In genomic region chr1:133268503-133268902, GRCm38 (mm10) we compare ENCODE assay signal across 12 mouse cellular contexts. TPM values are rescaled to one million over a fixed set of nuclear protein-coding genes. Genes with fewer than 3 reads are reported as not detected.
A peak's percentile ranks its signal among the peaks of the same experiment; 100 is the strongest.
DNase-seq lines count a peak whose midpoint lies in the region; ATAC-seq and TF ChIP-seq lines count a peak whose summit lies in the region.
"Had no signal": no experiment of that assay in that cellular context is flagged by ENCODE, and none has a peak within 500 bp of the region (broad histone marks: within the 10 kb centered on the region; RNA-seq: fewer than 3 reads in every experiment).

No protein-coding gene starts in this region.

- TF ChIP-seq CTCF in liver, postnatal 0 days (IDR thresholded peaks at IDR 0.05; ENCODE audit: low read depth), result peak; percentile 41

- no peak for TF ChIP-seq EP300 in liver, postnatal 0 days (IDR thresholded peaks at IDR 0.05; ENCODE audit: low read depth)

- H3K4me3 ChIP-seq in heart, embryonic 12.5 days, result no peak overlapping the region
- no peak overlapping the region for H3K4me3 ChIP-seq in heart, embryonic 11.5 days (ENCODE audit: low read depth, low read length)
- H3K4me3 ChIP-seq in forebrain, embryonic 10.5 days, result no peak overlapping the region
- no peak overlapping the region for H3K4me3 ChIP-seq in liver, postnatal 0 days (ENCODE audit: low read depth, low read length)
- H3K4me3 ChIP-seq: limb, embryonic 12.5 days; neural tube, embryonic 12.5 days had no signal

- no peak overlapping the region for H3K4me2 ChIP-seq in heart, embryonic 12.5 days
- no peak overlapping the region for H3K4me2 ChIP-seq in heart, embryonic 11.5 days
- no peak overlapping the region for H3K4me2 ChIP-seq in liver, postnatal 0 days (ENCODE audit: low read depth, low read length)
- H3K4me2 ChIP-seq: limb, embryonic 12.5 days had no signal

- WGBS in heart, embryonic 12.5 days, result 70% methylated on average over 3 of the region's 3 CpGs
- 70% methylated on average over 3 of the region's 3 CpGs for WGBS in heart, embryonic 11.5 days (ENCODE audit: insufficient replicate concordance)
- 60% methylated on average over 3 of the region's 3 CpGs for WGBS in forebrain, embryonic 10.5 days
- WGBS in liver, postnatal 0 days (ENCODE audit: insufficient replicate concordance), result 71% methylated on average over 3 of the region's 3 CpGs

- H3K9ac ChIP-seq in heart, embryonic 12.5 days, result no peak overlapping the region
- H3K9ac ChIP-seq in heart, embryonic 11.5 days (ENCODE audit: low read depth, low read length), result no peak overlapping the region
- no peak overlapping the region for H3K9ac ChIP-seq in liver, postnatal 0 days (replicated peaks)
- H3K9ac ChIP-seq: limb, embryonic 12.5 days had no signal

- DNase-seq in 3T3-L1 (ENCODE audit: low read depth, low spot score), result peak; percentile 34
- DNase-seq in forebrain, embryonic 10.5 days (ENCODE audit: extremely low spot score, low spot score), result no peak
- no peak for DNase-seq in liver, postnatal 0 days
- no peak for DNase-seq in right cerebral cortex, postnatal 4 days
- DNase-seq in kidney, postnatal 25 days, result no peak
- no peak for DNase-seq in left cerebral cortex, adult 11 months (ENCODE audit: low spot score)
- DNase-seq: kidney, adult 18-20 months had no signal

- H3K27me3 ChIP-seq in heart, embryonic 12.5 days (replicated peaks), result no peaks in the 10 kb centered on the region
- H3K27me3 ChIP-seq in heart, embryonic 11.5 days (ENCODE audit: control insufficient read depth, insufficient read depth, low read length), result no peaks in the 10 kb centered on the region
- H3K27me3 ChIP-seq in forebrain, embryonic 10.5 days (ENCODE audit: poor library complexity, severe bottlenecking), result 0 out of 2 replicates have a peak, but pooled peaks cover 3% of the 10 kb centered on the region
- no peaks in the 10 kb centered on the region for H3K27me3 ChIP-seq in liver, postnatal 0 days (ENCODE audit: insufficient read depth, low read length)
- H3K27me3 ChIP-seq: neural tube, embryonic 12.5 days had no signal

- peaks cover 79% of the 10 kb centered on the region for H3K36me3 ChIP-seq in heart, embryonic 12.5 days
- 0 out of 2 replicates have a peak, but pooled peaks cover 2% of the 10 kb centered on the region for H3K36me3 ChIP-seq in heart, embryonic 11.5 days (ENCODE audit: control insufficient read depth, insufficient read depth, low read length)
- H3K36me3 ChIP-seq in forebrain, embryonic 10.5 days (replicated peaks), result peaks cover 75% of the 10 kb centered on the region
- H3K36me3 ChIP-seq in liver, postnatal 0 days (replicated peaks; ENCODE audit: insufficient read depth, low read length), result no peaks in the 10 kb centered on the region; the same call in 1 of the 2 replicates
- H3K36me3 ChIP-seq: limb, embryonic 12.5 days had no signal

- H3K27ac ChIP-seq in heart, embryonic 12.5 days (ENCODE audit: poor library complexity, severe bottlenecking), result peak overlapping the region; percentile 50; the same call in 1 of the 2 replicates
- no peak overlapping the region for H3K27ac ChIP-seq in heart, embryonic 11.5 days (ENCODE audit: low read depth, low read length)
- peak overlapping the region; percentile 81 for H3K27ac ChIP-seq in forebrain, embryonic 10.5 days
- no peak overlapping the region for H3K27ac ChIP-seq in liver, postnatal 0 days (ENCODE audit: low read depth)
- H3K27ac ChIP-seq: limb, embryonic 12.5 days; neural tube, embryonic 12.5 days had no signal

- no peak for ATAC-seq in heart, embryonic 12.5 days (ENCODE audit: insufficient number of reproducible peaks, low FRiP score)
- no peak for ATAC-seq in heart, embryonic 11.5 days (replicated peaks; ENCODE audit: insufficient number of reproducible peaks, low FRiP score, low TSS enrichment)
- no peak for ATAC-seq in liver, postnatal 0 days

- peaks cover 29% of the 10 kb centered on the region for H3K4me1 ChIP-seq in heart, embryonic 12.5 days (replicated peaks)
- peaks cover 24% of the 10 kb centered on the region for H3K4me1 ChIP-seq in heart, embryonic 11.5 days (ENCODE audit: control insufficient read depth, insufficient read depth, low read length)
- peaks cover 38% of the 10 kb centered on the region for H3K4me1 ChIP-seq in forebrain, embryonic 10.5 days
- peaks cover 10% of the 10 kb centered on the region for H3K4me1 ChIP-seq in liver, postnatal 0 days (ENCODE audit: insufficient read depth)
- H3K4me1 ChIP-seq: limb, embryonic 12.5 days had no signal

- H3K9me3 ChIP-seq in heart, embryonic 12.5 days (replicated peaks), result no peaks in the 10 kb centered on the region
- H3K9me3 ChIP-seq in heart, embryonic 11.5 days (replicated peaks; ENCODE audit: control insufficient read depth, low read length), result no peaks in the 10 kb centered on the region
- no peaks in the 10 kb centered on the region for H3K9me3 ChIP-seq in forebrain, embryonic 10.5 days
- no peaks in the 10 kb centered on the region for H3K9me3 ChIP-seq in liver, postnatal 0 days (ENCODE audit: low read length)
- H3K9me3 ChIP-seq: limb, embryonic 12.5 days; neural tube, embryonic 12.5 days had no signal

RNA-seq across cellular contexts. Expression of gene Golt1a, which starts 41.1 kb away (rescaled TPM):
- not detected in 2 replicates for polyA plus RNA-seq in heart, embryonic 12.5 days (2016; fragmentation: Nextera tagmentation; extraction: Ambion mirVana)
- not detected in 2 replicates for polyA plus RNA-seq in heart, embryonic 11.5 days (2014; fragmentation: Nextera tagmentation; extraction: Ambion mirVana)
- not detected in 2 replicates for polyA plus RNA-seq in forebrain, embryonic 10.5 days (2016; fragmentation: Nextera tagmentation; extraction: Ambion mirVana)
- 30.8 and 41.9 TPM in 2 replicates for polyA plus RNA-seq in liver, postnatal 0 days (2015; fragmentation: Nextera tagmentation; extraction: Ambion mirVana)
- polyA plus RNA-seq: cerebellum, adult 2 months; limb, embryonic 12.5 days; neural tube, embryonic 12.5 days had no signal

RNA-seq across cellular contexts. Expression of gene Kiss1, which starts 53.2 kb away (rescaled TPM):
- polyA plus RNA-seq in heart, embryonic 12.5 days (2016; fragmentation: Nextera tagmentation; extraction: Ambion mirVana), result not detected in 2 replicates
- polyA plus RNA-seq in heart, embryonic 11.5 days (2014; fragmentation: Nextera tagmentation; extraction: Ambion mirVana), result not detected in 2 replicates
- not detected in 2 replicates for polyA plus RNA-seq in forebrain, embryonic 10.5 days (2016; fragmentation: Nextera tagmentation; extraction: Ambion mirVana)
- polyA plus RNA-seq in liver, postnatal 0 days (2015; fragmentation: Nextera tagmentation; extraction: Ambion mirVana), result not detected in 2 replicates
- polyA plus RNA-seq: cerebellum, adult 2 months; limb, embryonic 12.5 days; neural tube, embryonic 12.5 days had no signal

Comparison
In these comparisons a context has a peak if more than half of its experiments do, and no peak if none do; other contexts are left out.
1. H3K27ac ChIP-seq: peak in heart, embryonic 12.5 days (single experiment) and forebrain, embryonic 10.5 days (single experiment); none in heart, embryonic 11.5 days (single experiment) and liver, postnatal 0 days (single experiment).
2. RNA of gene Golt1a, which starts 41.1 kb away (polyA plus RNA-seq): 30.8 to 41.9 TPM in liver, postnatal 0 days; not detected in heart, embryonic 12.5 days, not detected in heart, embryonic 11.5 days and not detected in forebrain, embryonic 10.5 days; every median in the first group is over 10 times any median in the second.